Mouse (Mus musculus) hindbrain, embryonic 10.5 days (tissue): ENCODE data around the gene Ttc25. TPM values are rescaled to one million over a fixed set of nuclear protein-coding genes. Genes with fewer than 3 reads are reported as not detected.

Experiments used
- DNase-seq: peaks from one replicate; pipeline ENCODE4 v3.0.0-alpha.2; 2017; ENCODE audit warnings: low spot score
- H3K27ac ChIP-seq: fragments of 300-500 bp; sonication (generic); 2 replicates; pipeline ENCODE4 v1.5.1; 2016; ENCODE audit warnings: mild to moderate bottlenecking, moderate library complexity
- H3K27me3 ChIP-seq: fragments of 300-500 bp; sonication (generic); 2 replicates; pipeline ENCODE4 v1.6.1; 2016; ENCODE audit warnings: mild to moderate bottlenecking; ENCODE audit not compliant: poor library complexity, insufficient read depth, severe bottlenecking
- H3K36me3 ChIP-seq: fragments of 300-500 bp; sonication (generic); 2 replicates; pipeline ENCODE4 v1.6.1; 2016; ENCODE audit warnings: mild to moderate bottlenecking, moderate library complexity
- H3K4me1 ChIP-seq: fragments of 300-500 bp; sonication (generic); replicated peaks from 2 replicates; pipeline ENCODE4 v1.6.1; 2016; ENCODE audit warnings: mild to moderate bottlenecking
- H3K4me3 ChIP-seq: fragments of 300-500 bp; sonication (generic); 2 replicates; pipeline ENCODE4 v1.5.1; 2016; ENCODE audit warnings: mild to moderate bottlenecking, moderate library complexity
- H3K9me3 ChIP-seq: fragments of 300-500 bp; sonication (generic); 2 replicates; pipeline ENCODE4 v1.6.1; 2016; ENCODE audit warnings: mild to moderate bottlenecking, moderate library complexity
- WGBS: fragments of 180-500 bp; shearing (Covaris S2); methylation state at CpG from one replicate; pipeline ENCODE4 v1.1.7; 2016; 5-methylcytosine and 5-hydroxymethylcytosine counted together
- polyA plus RNA-seq: library from polyadenylated mRNA; unstranded; fragments of >200 nt; fragmentation: Nextera tagmentation; extraction: Ambion mirVana; gene quantifications from 2 replicates; pipeline ENCODE4 v1.2.1, GENCODE M21; 2016

Gene Ttc25
- polyA plus RNA-seq, 1 experiment from 2014 or later, result 3.2 TPM

DNA sequence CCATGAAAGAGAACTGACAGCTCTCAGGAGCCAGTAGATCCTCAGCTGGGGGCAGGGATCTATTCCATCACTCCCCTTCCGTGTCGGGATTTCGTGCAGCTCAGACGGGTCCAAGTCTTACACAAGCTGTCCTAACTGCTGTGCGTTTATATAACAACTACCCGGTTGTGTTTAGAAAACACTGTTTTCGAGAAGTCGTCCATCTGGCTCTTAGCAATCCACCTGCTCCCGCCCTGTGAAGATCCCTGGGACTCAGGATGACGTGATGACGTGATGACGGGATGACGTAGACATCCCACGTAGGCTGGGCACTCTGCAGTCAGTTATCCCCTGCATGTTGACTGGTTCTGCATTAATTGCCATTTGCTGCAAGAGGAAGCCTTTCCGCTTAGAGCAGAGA, 18.9 kb downstream of the Ttc25 start:
- no peak for DNase-seq
- no peak overlapping the region for H3K27ac ChIP-seq
- 79% methylated on average over 15 of the region's 15 CpGs for WGBS
- no peak overlapping the region for H3K4me3 ChIP-seq
- no peaks in the 10 kb centered on the region for H3K9me3 ChIP-seq
- no peaks in the 10 kb centered on the region for H3K27me3 ChIP-seq
- H3K36me3 ChIP-seq, result no peaks in the 10 kb centered on the region
- H3K4me1 ChIP-seq, result peaks cover 16% of the 10 kb centered on the region; the same call in 1 of the 2 replicates

- Histone ChIP-seq H3K4me1 (peaks cover 12% of the 10 kb centered on the region; the same call in 1 of the 2 replicates), H3K27me3 (no peaks in the 10 kb centered on the region), H3K27ac (no peak overlapping the region), H3K4me3 (no peak overlapping the region), H3K9me3 (no peaks in the 10 kb centered on the region), H3K36me3 (no peaks in the 10 kb centered on the region)
- 90% methylated on average over 6 of the region's 6 CpGs for WGBS
- DNase-seq, result no peak
Measured at GRCm38 (mm10) chr11:100564703-100565102, 19.3 kb downstream of the Ttc25 start.

DNA sequence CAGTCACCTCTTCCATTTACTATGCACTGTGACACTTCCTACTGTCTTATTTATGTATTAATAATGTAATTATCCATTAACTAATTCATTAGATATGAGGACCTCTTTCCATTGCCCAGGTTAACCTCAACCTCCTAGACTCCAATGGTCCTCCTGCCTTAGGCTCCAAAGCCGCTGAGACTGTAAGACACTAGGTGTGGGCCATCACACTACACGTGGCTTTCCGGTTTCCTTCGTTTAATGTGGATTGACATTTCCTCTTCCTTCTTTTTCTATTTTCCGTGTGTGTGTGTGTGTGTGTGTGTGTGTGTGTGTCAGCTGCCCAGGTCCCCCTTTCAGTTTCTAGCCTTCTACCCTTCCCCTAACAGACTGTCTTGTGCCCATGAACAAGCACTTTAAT, 21.8 kb downstream of the Ttc25 start:
- Histone ChIP-seq H3K9me3 (no peaks in the 10 kb centered on the region), H3K27me3 (peaks cover 16% of the 10 kb centered on the region), H3K36me3 (no peaks in the 10 kb centered on the region), H3K4me3 (no peak overlapping the region), H3K27ac (no peak overlapping the region), H3K4me1 (peaks cover 27% of the 10 kb centered on the region)
- 80% methylated on average over 5 of the region's 5 CpGs for WGBS
- DNase-seq, result no peak

DNA sequence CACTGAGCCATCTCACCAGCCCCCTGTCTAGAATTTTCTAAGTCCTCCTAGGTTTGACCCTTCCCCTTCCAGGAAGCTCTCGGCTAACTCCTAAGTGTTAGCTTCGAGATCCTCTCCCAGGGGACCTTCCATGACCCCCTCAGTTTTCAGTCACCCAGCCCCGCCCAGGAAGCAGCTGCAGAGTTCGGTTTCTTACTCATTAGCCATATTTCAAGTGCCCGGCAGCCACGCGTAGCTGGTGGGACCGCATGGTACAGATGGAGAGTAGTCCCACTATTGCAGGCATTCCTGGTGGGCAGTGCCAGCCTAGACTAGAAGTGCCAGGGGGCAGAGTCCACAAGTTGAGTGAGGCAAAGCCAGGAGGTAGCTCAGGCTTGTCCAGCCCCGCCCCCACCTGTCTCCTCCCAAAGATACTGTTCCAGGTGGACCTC, 22.4 kb downstream of the Ttc25 start:
- DNase-seq, result no peak
- H3K36me3 ChIP-seq, result no peaks in the 10 kb centered on the region
- WGBS, result 76% methylated on average over 9 of the region's 9 CpGs
- H3K27ac ChIP-seq, result no peak overlapping the region
- peaks cover 27% of the 10 kb centered on the region for H3K4me1 ChIP-seq
- no peak overlapping the region for H3K4me3 ChIP-seq
- no peaks in the 10 kb centered on the region for H3K9me3 ChIP-seq
- peaks cover 18% of the 10 kb centered on the region for H3K27me3 ChIP-seq

- no peak overlapping the region for H3K27ac ChIP-seq
- WGBS, result 87% methylated on average over 8 of the region's 8 CpGs
- H3K36me3 ChIP-seq, result no peaks in the 10 kb centered on the region
- no peak for DNase-seq
- H3K27me3 ChIP-seq, result peaks cover 18% of the 10 kb centered on the region
- peaks cover 27% of the 10 kb centered on the region for H3K4me1 ChIP-seq
- no peaks in the 10 kb centered on the region for H3K9me3 ChIP-seq
- H3K4me3 ChIP-seq, result no peak overlapping the region
Measured at GRCm38 (mm10) chr11:100568692-100569091, 23.3 kb downstream of the Ttc25 start.

GRCm38 (mm10) chr11:100569789-100570188, 24.4 kb downstream of the Ttc25 start:
- Histone ChIP-seq H3K27ac (no peak overlapping the region), H3K4me3 (no peak overlapping the region), H3K36me3 (no peaks in the 10 kb centered on the region), H3K27me3 (peaks cover 18% of the 10 kb centered on the region), H3K9me3 (no peaks in the 10 kb centered on the region), H3K4me1 (peaks cover 32% of the 10 kb centered on the region)
- no peak for DNase-seq
- WGBS, result 66% methylated on average over 9 of the region's 9 CpGs

DNA sequence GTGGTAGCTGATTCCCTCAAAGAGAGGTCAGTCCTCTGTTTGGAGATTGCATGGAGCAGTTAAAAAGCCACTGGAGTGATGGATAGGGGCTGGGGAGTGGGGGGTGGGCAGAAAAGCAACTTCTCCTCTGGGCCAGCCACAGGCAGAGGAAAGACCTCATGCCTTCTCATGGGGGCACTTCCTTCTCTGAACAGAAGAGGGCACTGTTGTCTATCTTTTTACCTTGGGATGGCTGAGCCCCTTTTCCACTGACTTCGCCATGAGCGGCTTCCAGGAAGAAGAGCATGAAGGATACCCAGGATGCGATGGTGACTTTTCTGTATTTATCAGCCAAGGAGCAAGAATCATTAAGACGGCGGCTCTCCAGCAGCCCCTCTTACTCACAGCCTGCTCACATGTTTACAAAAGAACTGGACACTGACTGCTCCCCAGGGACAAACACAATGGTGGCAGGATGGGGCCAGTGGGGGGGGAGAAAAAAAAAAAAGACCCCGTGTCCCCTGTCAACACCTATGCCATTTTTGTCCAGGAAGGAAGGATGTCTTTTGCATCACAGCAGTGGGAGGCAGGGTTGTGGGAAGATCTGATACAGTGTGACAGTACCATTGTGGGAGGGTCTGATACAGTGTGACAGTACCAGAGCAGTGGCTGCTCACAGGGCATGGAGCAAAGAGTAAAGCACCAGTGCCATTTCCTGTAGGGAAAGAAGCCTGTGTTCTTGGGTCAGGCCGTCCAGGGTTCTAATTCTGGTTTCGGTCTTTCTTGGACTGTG, 25.2 kb downstream of the Ttc25 start:
- Histone ChIP-seq H3K4me3 (peak overlapping the region; percentile 40), H3K27ac (0 out of 2 replicates have a peak overlapping the region, but pooled peaks have one; percentile 56), H3K4me1 (peaks cover 39% of the 10 kb centered on the region), H3K27me3 (peaks cover 18% of the 10 kb centered on the region), H3K9me3 (no peaks in the 10 kb centered on the region), H3K36me3 (no peaks in the 10 kb centered on the region)
- DNase-seq, result peak; percentile 75
- 9% methylated on average over 8 of the region's 8 CpGs for WGBS

- DNase-seq, result peak; percentile 34
- peak overlapping the region; percentile 40 for H3K4me3 ChIP-seq
- peaks cover 23% of the 10 kb centered on the region for H3K27me3 ChIP-seq
- peak overlapping the region; percentile 56; the same call in 1 of the 2 replicates for H3K27ac ChIP-seq
- H3K36me3 ChIP-seq, result 0 out of 2 replicates have a peak, but pooled peaks cover 3% of the 10 kb centered on the region
- no peaks in the 10 kb centered on the region for H3K9me3 ChIP-seq
- H3K4me1 ChIP-seq, result peaks cover 45% of the 10 kb centered on the region
- 15% methylated on average over 16 of the region's 16 CpGs for WGBS
Measured at GRCm38 (mm10) chr11:100571202-100571567, 25.8 kb downstream of the Ttc25 start.

DNA sequence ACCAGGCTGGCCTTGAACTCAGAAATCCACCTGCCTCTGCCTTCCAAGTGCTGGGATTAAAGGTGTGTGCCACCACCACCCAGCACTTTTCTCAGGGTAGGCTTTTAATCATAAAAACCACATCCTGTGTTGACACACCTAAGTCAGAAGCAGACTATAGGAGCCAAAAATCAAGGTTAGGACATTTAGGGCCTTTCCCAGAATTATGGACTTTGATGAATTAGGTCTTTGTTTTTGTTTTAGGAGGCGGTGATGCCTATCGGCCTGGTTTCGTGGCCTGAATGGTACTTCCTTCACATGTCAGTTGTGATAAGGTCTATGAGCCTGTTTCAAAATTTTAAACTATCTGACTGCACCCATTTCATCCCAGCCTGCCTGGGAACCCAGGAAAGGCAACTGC, 28.8 kb downstream of the Ttc25 start:
- Histone ChIP-seq H3K36me3 (peaks cover 30% of the 10 kb centered on the region), H3K27me3 (peaks cover 25% of the 10 kb centered on the region), H3K9me3 (no peaks in the 10 kb centered on the region), H3K4me1 (peaks cover 45% of the 10 kb centered on the region), H3K4me3 (peak overlapping the region; percentile 69), H3K27ac (0 out of 2 replicates have a peak overlapping the region, but pooled peaks have one; percentile 88)
- DNase-seq, result no peak
- WGBS, result 94% methylated on average over 3 of the region's 3 CpGs

DNA sequence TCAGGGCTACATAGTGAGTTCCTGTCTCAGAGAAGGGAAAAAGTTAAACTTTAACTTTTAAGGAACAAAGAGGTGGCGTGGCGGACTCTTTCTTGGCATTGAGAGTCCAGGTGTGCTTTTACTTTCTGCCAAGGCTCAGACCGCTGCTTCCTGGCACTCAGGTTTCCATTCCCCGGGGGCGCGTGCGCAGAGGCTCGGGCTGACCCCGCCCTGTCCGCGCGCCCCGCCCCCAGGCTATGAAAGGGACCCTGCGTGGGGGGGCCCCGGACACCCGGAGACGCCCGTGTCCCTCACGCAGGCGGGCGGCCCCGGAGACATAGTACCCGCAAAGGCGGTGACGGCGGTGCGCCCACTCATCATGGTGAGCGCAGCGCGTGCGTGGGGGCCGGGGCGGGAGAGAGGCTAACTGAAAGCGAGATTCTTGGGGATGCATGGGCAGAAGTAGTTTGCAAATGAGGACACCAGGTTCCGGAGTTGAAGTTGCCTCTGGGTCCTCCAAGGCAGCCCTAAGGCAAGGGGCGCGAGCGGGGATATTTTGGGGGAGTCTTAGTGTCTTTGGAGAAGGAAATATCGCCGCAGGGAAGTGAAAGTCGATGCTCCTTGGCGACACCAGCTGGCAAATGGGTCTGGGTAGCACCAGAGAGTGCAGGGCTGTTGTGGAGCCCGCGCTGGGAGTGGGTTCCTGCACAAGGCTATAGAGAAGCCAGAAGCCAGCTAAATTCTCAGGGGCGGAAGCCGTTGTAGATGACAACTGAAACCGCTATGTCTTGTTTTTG, 29.5 kb downstream of the Ttc25 start, which contains the start of gene Cnp:
TSS of gene Cnp (plus strand) at position 197 of the 776 bp plus-strand sequence.
- Histone ChIP-seq H3K27ac (peak within 1 kb of the TSS; percentile 88), H3K36me3 (peaks cover 37% of the 10 kb centered on the region), H3K4me3 (peak within 1 kb of the TSS; percentile 69), H3K27me3 (peaks cover 25% of the 10 kb centered on the region), H3K4me1 (peaks cover 45% of the 10 kb centered on the region), H3K9me3 (no peaks in the 10 kb centered on the region)
- peak; percentile 63 for DNase-seq
- WGBS, result 3% methylated on average over 47 of the region's 47 CpGs

DNA sequence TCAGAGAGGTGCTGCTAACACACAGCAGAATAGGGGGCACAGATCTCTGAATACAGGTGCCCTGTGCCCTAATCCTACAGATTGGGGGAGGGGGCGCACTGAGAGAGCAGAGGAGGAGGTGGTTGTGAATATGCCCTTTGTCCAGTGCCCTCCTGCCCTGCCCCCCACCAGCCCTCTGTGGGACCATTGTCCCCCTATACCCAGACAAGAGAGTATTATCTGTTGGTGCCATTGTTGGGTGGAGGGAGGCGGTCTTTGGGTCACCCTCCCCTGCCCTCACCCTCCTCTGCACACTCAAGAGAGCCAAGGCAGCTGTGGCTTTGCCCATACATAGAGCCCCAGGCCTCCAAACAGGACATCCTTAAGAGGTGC, 30.1 kb downstream of the Ttc25 start:
- DNase-seq, result peak; percentile 38

DNA sequence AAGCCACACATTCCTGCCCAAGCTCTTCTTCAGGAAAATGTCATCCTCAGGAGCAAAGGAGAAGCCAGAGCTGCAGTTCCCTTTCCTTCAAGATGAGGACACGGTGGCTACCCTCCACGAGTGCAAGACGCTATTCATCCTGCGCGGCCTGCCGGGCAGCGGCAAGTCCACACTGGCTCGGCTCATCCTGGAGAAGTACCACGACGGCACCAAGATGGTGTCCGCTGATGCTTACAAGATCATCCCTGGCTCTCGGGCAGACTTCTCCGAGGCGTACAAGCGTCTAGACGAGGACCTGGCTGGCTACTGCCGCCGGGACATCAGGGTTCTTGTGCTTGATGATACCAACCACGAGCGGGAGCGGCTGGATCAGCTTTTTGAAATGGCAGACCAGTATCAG, 30.8 kb downstream of the Ttc25 start:
- H3K9me3 ChIP-seq, result no peaks in the 10 kb centered on the region
- peak overlapping the region; percentile 88; the same call in 1 of the 2 replicates for H3K27ac ChIP-seq
- WGBS, result 69% methylated on average over 21 of the region's 21 CpGs
- H3K4me1 ChIP-seq, result peaks cover 34% of the 10 kb centered on the region
- H3K4me3 ChIP-seq, result peak overlapping the region; percentile 69; the same call in 1 of the 2 replicates
- H3K36me3 ChIP-seq, result peaks cover 50% of the 10 kb centered on the region
- peaks cover 19% of the 10 kb centered on the region for H3K27me3 ChIP-seq
- DNase-seq, result no peak

More for the DNA sequence above, 30.1 kb downstream of the Ttc25 start:
- peak overlapping the region; percentile 88 for H3K27ac ChIP-seq
- 27% methylated on average over 2 of the region's 2 CpGs for WGBS
- no peaks in the 10 kb centered on the region for H3K9me3 ChIP-seq
- peaks cover 43% of the 10 kb centered on the region for H3K36me3 ChIP-seq
- peaks cover 42% of the 10 kb centered on the region for H3K4me1 ChIP-seq
- peak overlapping the region; percentile 69 for H3K4me3 ChIP-seq
- peaks cover 25% of the 10 kb centered on the region for H3K27me3 ChIP-seq
